Comparison of ENCODE assay signal across 14 mouse cellular contexts in genomic region chr10:43669471-43669870, GRCm38 (mm10).
"Had no signal": no experiment of that assay in that cellular context is flagged by ENCODE, and none has a peak within 500 bp of the region (broad histone marks: within the 10 kb centered on the region; RNA-seq: fewer than 3 reads in every experiment).

No protein-coding gene starts in this region.

- H3K27ac ChIP-seq: layer of hippocampus, adult 2 months; limb, embryonic 12.5 days; lung, embryonic 15.5 days; macrophage; neural tube, embryonic 13.5 days had no signal

- DNase-seq: kidney, adult 8-10 months; kidney, postnatal 25 days; lung, postnatal 14 days; right cerebral cortex, postnatal 14 days; thymus, postnatal 14 days had no signal

- H3K4me1 ChIP-seq: neural tube, embryonic 13.5 days had no signal

- H3K4me2 ChIP-seq: limb, embryonic 12.5 days; lung, embryonic 15.5 days; midbrain, embryonic 11.5 days; neural tube, embryonic 13.5 days had no signal

- H3K36me3 ChIP-seq: limb, embryonic 12.5 days; lung, embryonic 15.5 days; neural tube, embryonic 13.5 days had no signal

- H3K9me3 ChIP-seq: limb, embryonic 12.5 days; lung, embryonic 15.5 days; neural tube, embryonic 13.5 days had no signal

- H3K9ac ChIP-seq: limb, embryonic 12.5 days; lung, embryonic 15.5 days; neural tube, embryonic 13.5 days had no signal

- ATAC-seq: intestine, postnatal 0 days; midbrain, embryonic 16.5 days had no signal

- H3K27me3 ChIP-seq: limb, embryonic 12.5 days; neural tube, embryonic 13.5 days had no signal

- H3K4me3 ChIP-seq: layer of hippocampus, adult 2 months; limb, embryonic 12.5 days; lung, embryonic 15.5 days; megakaryocyte, embryonic 14.5 days; neural tube, embryonic 13.5 days had no signal
